Mouse (Mus musculus): ENCODE data around the gene Cep112. TPM values are rescaled to one million over a fixed set of nuclear protein-coding genes. Genes with fewer than 3 reads are reported as not detected.

The Cep112 gene
- polyA plus RNA-seq, 1 experiment from 2014 or later = 9.7 TPM

DNA sequence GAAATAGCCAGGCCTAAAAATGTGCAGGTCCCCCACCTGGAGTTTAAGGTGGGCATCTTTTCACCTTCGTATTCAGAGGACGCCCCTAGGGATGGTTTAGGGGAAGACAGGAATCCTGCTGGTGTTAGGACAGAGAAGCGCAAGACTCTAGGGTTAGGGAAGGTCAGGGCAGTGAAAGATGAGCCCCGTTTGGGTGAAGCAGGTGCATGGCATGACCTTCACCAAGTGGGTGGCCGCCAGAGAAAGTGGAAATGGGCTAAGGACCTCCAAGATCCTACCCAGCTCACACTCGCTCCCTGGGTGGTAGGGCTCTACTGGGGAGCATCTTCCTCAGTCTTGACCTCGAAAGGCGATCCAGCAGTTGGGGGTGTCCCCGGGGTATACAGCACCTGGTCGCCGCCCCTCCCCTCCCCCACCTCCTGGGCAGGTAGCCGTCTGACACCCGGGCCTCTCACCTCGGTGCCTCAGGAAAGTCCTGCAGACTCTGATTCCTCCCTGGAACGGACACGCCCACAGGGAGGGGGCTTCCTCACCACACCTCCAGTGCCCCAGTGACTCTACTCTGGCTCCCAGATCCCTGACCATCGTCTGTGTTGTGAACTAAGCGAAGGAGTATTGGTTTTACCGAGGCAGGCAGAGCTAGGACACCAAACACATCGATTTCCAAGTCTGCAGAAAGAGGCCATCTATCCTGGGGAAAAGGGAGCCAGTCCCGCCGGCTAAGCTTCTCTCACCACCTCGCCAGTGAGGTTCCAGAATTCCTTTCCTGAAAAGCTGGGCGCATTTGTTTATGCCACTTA, 484.6 kb downstream of the Cep112 start:
- no peak for ATAC-seq (ENCODE audit: low read depth)
- 13% methylated on average over 24 of the region's 24 CpGs for WGBS
- Histone ChIP-seq H3K27me3 (ENCODE audit: control insufficient read depth, insufficient read depth, low read length) (no peaks in the 10 kb centered on the region), H3K4me1 (ENCODE audit: control insufficient read depth, insufficient read depth, low read length) (peaks cover 3% of the 10 kb centered on the region; the same call in 1 of the 2 replicates), H3K4me2 (ENCODE audit: low read depth, low read length) (peak overlapping the region; percentile 32), H3K9me3 (ENCODE audit: control insufficient read depth, low read length) (no peaks in the 10 kb centered on the region), H3K4me3 (ENCODE audit: low read depth, low read length) (no peak overlapping the region), H3K36me3 (ENCODE audit: control insufficient read depth, insufficient read depth, low read length) (no peaks in the 10 kb centered on the region), H3K27ac (ENCODE audit: low read depth, low read length) (no peak overlapping the region), H3K9ac (replicated peaks; ENCODE audit: low read depth, low read length) (no peak overlapping the region)

Other genes with a start within 250 kb of the Cep112 start
- gene Apoh, start 81.8 kb upstream of the Cep112 start, polyA plus RNA-seq (2014; fragmentation: Nextera tagmentation; extraction: Ambion mirVana) = 0.45 TPM in 1 of 2 replicates, not detected in the other
- 10.7 and 12.6 TPM in 2 replicates for gene Prkca, start 81.3 kb upstream of the Cep112 start, polyA plus RNA-seq (2014; fragmentation: Nextera tagmentation; extraction: Ambion mirVana)